Mouse (Mus musculus): Measurements from ENCODE around the gene Fbxw25.
"Not testable (repeated sequence)": the region's sequence is repeated elsewhere in the genome, so short reads cannot be mapped to it uniquely, and the experiment has no call there.

- not testable (repeated sequence) for TF ChIP-seq CTCF, EP300 (IDR thresholded peaks at IDR 0.05; ENCODE audit: low read depth)
Observed at GRCm38 (mm10) chr9:109702600-109702999, 38.1 kb upstream of the Fbxw25 start, which contains the start of gene Fbxw18.

Measured in liver, postnatal 0 days (tissue).